Mouse (Mus musculus) hindbrain, embryonic 14.5 days (tissue): ENCODE results near the gene Cdk20. TPM values are rescaled to one million over a fixed set of nuclear protein-coding genes. Genes with fewer than 3 reads are reported as not detected.
A peak's percentile ranks its signal among the peaks of the same experiment; 100 is the strongest.

Experiments used
- ATAC-seq: fragments of 200-750 bp; cut with Nextera tagmentation; 2 replicates; pipeline ENCODE4 v1.8.0; 2017; ENCODE audit warnings: moderate number of reproducible peaks, mild to moderate bottlenecking, moderate TSS enrichment, moderate library complexity; ENCODE audit not compliant: low FRiP score
- DNase-seq: peaks from one replicate; pipeline ENCODE4 v3.0.0-alpha.2; 2015; ENCODE audit warnings: low spot score
- H3K27ac ChIP-seq: fragments of 300-500 bp; sonication (generic); 2 replicates; pipeline ENCODE4 v1.5.1; 2014; ENCODE audit warnings: mild to moderate bottlenecking, moderate library complexity
- H3K27me3 ChIP-seq: fragments of 300-500 bp; sonication (generic); 2 replicates; pipeline ENCODE4 v1.6.1; 2014; ENCODE audit warnings: mild to moderate bottlenecking, low read length, mixed read lengths; ENCODE audit not compliant: control insufficient read depth, insufficient read depth
- H3K36me3 ChIP-seq: fragments of 300-500 bp; sonication (generic); replicated peaks from 2 replicates; pipeline ENCODE4 v1.6.1; 2014; ENCODE audit not compliant: control insufficient read depth, insufficient read depth
- H3K4me1 ChIP-seq: fragments of 300-500 bp; sonication (generic); replicated peaks from 2 replicates; pipeline ENCODE4 v1.6.1; 2014; ENCODE audit warnings: antibody characterized with exemption, low read length, mixed read lengths; ENCODE audit not compliant: control insufficient read depth, insufficient read depth
- H3K4me2 ChIP-seq: fragments of 300-500 bp; sonication (generic); replicated peaks from 2 replicates; pipeline ENCODE4 v1.6.1; 2014; ENCODE audit warnings: mild to moderate bottlenecking, moderate library complexity
- H3K4me3 ChIP-seq: fragments of 300-500 bp; sonication (generic); replicated peaks from 2 replicates; pipeline ENCODE4 v1.5.1; 2014; ENCODE audit warnings: mild to moderate bottlenecking, low read length
- H3K9ac ChIP-seq: fragments of 300-500 bp; sonication (generic); 2 replicates; pipeline ENCODE4 v1.6.1; 2014
- H3K9me3 ChIP-seq: fragments of 300-500 bp; sonication (generic); 2 replicates; pipeline ENCODE4 v1.6.1; 2016; ENCODE audit warnings: low read length; ENCODE audit not compliant: control insufficient read depth
- WGBS: fragments of 180-500 bp; shearing (Covaris S2); extraction: QIAGEN DNeasy Blood & Tissue Kit; methylation state at CpG from one replicate; pipeline ENCODE4 v1.1.7; 2014; 5-methylcytosine and 5-hydroxymethylcytosine counted together
- polyA plus RNA-seq: library from polyadenylated mRNA; unstranded; fragments of >200 nt; fragmentation: Nextera tagmentation; extraction: Ambion mirVana; gene quantifications from 2 replicates; pipeline ENCODE4 v1.2.1, GENCODE M21; 2014

Cdk20 gene
- polyA plus RNA-seq, 1 experiment from 2014 or later = 22.5 TPM

DNA sequence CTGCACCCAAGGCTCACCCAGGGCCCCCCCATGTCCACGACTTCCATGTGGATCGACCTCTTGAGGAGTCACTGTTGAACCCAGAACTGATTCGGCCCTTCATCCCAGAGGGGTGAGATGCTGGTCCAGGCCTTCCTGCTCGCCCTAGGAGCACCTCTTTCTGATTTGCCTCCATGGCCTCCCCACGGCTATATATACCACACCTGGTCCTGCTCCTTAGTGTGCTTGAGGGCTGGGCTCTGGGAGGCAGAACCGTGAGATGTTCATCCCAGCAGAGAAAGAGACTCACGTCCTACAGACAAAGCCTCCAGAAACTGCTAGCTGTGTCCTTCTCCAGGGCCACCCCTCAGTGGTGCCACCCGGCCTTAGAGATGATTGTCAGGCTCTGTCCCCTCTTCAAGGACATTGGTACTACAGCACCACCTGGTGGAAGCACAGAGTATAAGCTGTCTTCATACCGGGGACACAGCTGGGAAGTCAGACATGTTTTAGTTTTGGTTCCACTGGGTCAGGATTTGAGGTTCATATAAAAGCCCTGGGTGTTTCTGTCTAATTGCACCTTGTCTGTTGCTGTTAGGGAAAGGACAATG lies 6.8 kb downstream of the Cdk20 start:
- no peak overlapping the region for H3K27ac ChIP-seq
- peaks cover 15% of the 10 kb centered on the region for H3K36me3 ChIP-seq
- no peak overlapping the region for H3K9ac ChIP-seq
- DNase-seq = peak; percentile 77
- WGBS = 59% methylated on average over 9 of the region's 9 CpGs
- H3K4me2 ChIP-seq = no peak overlapping the region
- H3K4me3 ChIP-seq = no peak overlapping the region
- no peaks in the 10 kb centered on the region for H3K4me1 ChIP-seq
- peak; percentile 44; the same call in 1 of the 2 replicates for ATAC-seq
- H3K9me3 ChIP-seq = no peaks in the 10 kb centered on the region
- H3K27me3 ChIP-seq = no peaks in the 10 kb centered on the region

- Histone ChIP-seq H3K9ac (no peak overlapping the region), H3K27me3 (no peaks in the 10 kb centered on the region), H3K4me3 (no peak overlapping the region), H3K4me2 (no peak overlapping the region), H3K9me3 (no peaks in the 10 kb centered on the region), H3K36me3 (peaks cover 15% of the 10 kb centered on the region), H3K4me1 (no peaks in the 10 kb centered on the region), H3K27ac (no peak overlapping the region)
- 92% methylated on average over 5 of the region's 5 CpGs for WGBS
- DNase-seq = no peak
- ATAC-seq = no peak
Measured at GRCm38 (mm10) chr13:64439471-64439870, 7.4 kb downstream of the Cdk20 start.

- no peaks in the 10 kb centered on the region for H3K9me3 ChIP-seq
- DNase-seq (no peak), ATAC-seq (no peak)
- no peak overlapping the region for H3K4me2 ChIP-seq
- H3K27me3 ChIP-seq = no peaks in the 10 kb centered on the region
- peaks cover 15% of the 10 kb centered on the region for H3K36me3 ChIP-seq
- 89% methylated on average over 4 of the region's 4 CpGs for WGBS
- H3K27ac ChIP-seq = no peak overlapping the region
- H3K4me1 ChIP-seq = no peaks in the 10 kb centered on the region
- H3K4me3 ChIP-seq = no peak overlapping the region
- no peak overlapping the region for H3K9ac ChIP-seq
Measured at GRCm38 (mm10) chr13:64440592-64440991, 8.5 kb downstream of the Cdk20 start.

DNA sequence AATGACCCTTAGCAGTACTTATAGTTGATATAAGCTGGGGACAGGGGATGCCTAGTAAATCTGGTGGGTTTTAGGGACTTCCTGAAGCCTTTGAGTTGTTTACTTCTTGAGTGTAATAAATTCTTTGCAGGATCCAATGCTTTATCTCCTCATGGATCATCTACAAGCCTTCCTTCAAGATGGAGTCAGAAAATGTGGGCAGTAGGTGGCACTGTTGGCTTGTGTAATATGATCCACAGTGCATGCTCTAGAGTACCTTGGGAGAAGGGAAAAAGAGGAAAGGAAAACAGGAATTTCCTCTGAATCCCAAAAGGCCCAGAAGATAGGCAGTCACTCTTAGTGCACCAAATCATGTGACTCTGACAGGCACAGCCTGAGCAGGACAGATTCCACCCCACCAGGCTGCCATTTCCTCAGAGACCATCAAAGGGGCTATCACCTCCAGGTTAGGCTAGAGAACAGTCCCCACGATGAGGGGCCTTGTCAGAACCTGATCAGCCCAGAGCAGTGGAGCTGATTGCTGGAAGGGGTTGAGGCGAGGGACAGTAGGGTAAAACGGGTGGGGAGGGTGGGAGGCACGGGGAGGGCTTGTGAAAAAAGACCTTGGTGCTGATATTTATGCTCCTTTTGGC lies 11.3 kb downstream of the Cdk20 start:
- Histone ChIP-seq H3K27ac (no peak overlapping the region), H3K27me3 (no peaks in the 10 kb centered on the region)
- ATAC-seq = peak; percentile 80

DNA sequence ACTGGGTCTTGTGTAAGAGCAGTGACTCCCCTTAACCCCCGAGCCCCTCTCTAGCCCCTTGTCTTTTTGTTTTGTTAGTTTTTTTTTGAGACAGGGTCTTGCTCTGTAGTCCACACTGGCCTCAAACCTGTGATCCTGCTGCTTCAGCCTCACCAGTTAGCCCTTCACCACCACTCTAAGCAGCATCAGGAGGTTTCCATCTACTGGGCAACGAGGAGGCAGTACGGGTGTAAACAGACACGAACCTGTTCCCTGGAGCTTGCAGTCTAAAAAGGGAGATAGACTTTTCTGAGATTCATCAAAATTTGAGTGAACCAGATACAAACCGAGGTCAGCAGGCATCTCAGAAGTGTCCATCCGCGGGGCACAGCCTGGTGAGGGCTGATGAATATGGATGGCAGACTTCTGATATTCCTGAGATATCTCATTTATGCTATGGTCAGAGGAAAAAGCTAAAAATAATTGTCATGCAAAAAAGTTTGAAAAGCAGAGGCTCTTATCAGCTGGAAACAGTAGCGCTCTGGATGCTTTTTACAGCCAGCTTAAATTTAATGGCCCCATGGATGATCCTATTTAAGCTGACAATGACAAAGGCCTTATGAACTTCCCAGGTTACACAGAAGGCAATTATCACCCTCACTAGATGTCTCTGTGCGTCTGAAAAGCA lies 13.3 kb downstream of the Cdk20 start:
- DNase-seq (no peak), ATAC-seq (no peak)
- Histone ChIP-seq H3K27ac (no peak overlapping the region), H3K36me3 (peaks cover 3% of the 10 kb centered on the region; the same call in 1 of the 2 replicates), H3K9ac (no peak overlapping the region), H3K4me1 (no peaks in the 10 kb centered on the region), H3K27me3 (no peaks in the 10 kb centered on the region), H3K4me3 (no peak overlapping the region), H3K9me3 (no peaks in the 10 kb centered on the region), H3K4me2 (no peak overlapping the region)
- 76% methylated on average over 9 of the region's 9 CpGs for WGBS

More for the DNA sequence above, 11.3 kb downstream of the Cdk20 start:
- H3K9me3 ChIP-seq = no peaks in the 10 kb centered on the region
- no peak overlapping the region for H3K9ac ChIP-seq
- WGBS = 65% methylated on average over 4 of the region's 4 CpGs
- H3K36me3 ChIP-seq = peaks cover 15% of the 10 kb centered on the region
- no peaks in the 10 kb centered on the region for H3K4me1 ChIP-seq
- no peak overlapping the region for H3K4me2 ChIP-seq
- peak; percentile 89 for DNase-seq
- no peak overlapping the region for H3K4me3 ChIP-seq

- Histone ChIP-seq H3K36me3 (no peaks in the 10 kb centered on the region), H3K4me2 (no peak overlapping the region), H3K27me3 (no peaks in the 10 kb centered on the region), H3K9me3 (no peaks in the 10 kb centered on the region), H3K4me3 (no peak overlapping the region), H3K9ac (no peak overlapping the region), H3K4me1 (no peaks in the 10 kb centered on the region), H3K27ac (no peak overlapping the region)
- 5% methylated on average over 1 of the region's 1 CpGs for WGBS
- ATAC-seq = peak; percentile 62; the same call in 1 of the 2 replicates
- DNase-seq = peak; percentile 59
Measured at GRCm38 (mm10) chr13:64447947-64448346, 15.8 kb downstream of the Cdk20 start.

GRCm38 (mm10) chr13:64448729-64449128 lies 16.6 kb downstream of the Cdk20 start:
- H3K4me2 ChIP-seq = no peak overlapping the region
- no peaks in the 10 kb centered on the region for H3K36me3 ChIP-seq
- no peak overlapping the region for H3K9ac ChIP-seq
- H3K27ac ChIP-seq = no peak overlapping the region
- no peaks in the 10 kb centered on the region for H3K27me3 ChIP-seq
- H3K4me3 ChIP-seq = no peak overlapping the region
- DNase-seq = no peak
- no peaks in the 10 kb centered on the region for H3K9me3 ChIP-seq
- H3K4me1 ChIP-seq = no peaks in the 10 kb centered on the region
- WGBS = 92% methylated on average over 5 of the region's 5 CpGs
- no peak for ATAC-seq

- H3K27ac ChIP-seq = no peak overlapping the region
- 81% methylated on average over 7 of the region's 7 CpGs for WGBS
- ATAC-seq (no peak), DNase-seq (no peak)
- H3K36me3 ChIP-seq = no peaks in the 10 kb centered on the region
- H3K9ac ChIP-seq = no peak overlapping the region
- no peaks in the 10 kb centered on the region for H3K27me3 ChIP-seq
- H3K9me3 ChIP-seq = no peaks in the 10 kb centered on the region
- H3K4me2 ChIP-seq = no peak overlapping the region
- no peaks in the 10 kb centered on the region for H3K4me1 ChIP-seq
- no peak overlapping the region for H3K4me3 ChIP-seq
Measured at GRCm38 (mm10) chr13:64450001-64450794, 18.1 kb downstream of the Cdk20 start.
